Mouse (Mus musculus) splenic B cell, adult 2 months (primary cell): ENCODE measurements around the gene Rasl11b.

Experiments used
- DNase-seq: peaks from one replicate; pipeline ENCODE4 v3.0.0-alpha.2; 2011; ENCODE audit warnings: low read depth, low spot score
- H3K27me3 ChIP-seq: 2 replicates; pipeline ENCODE4 v1.6.1; 2012; ENCODE audit warnings: mild to moderate bottlenecking, low read length, moderate library complexity, mixed read lengths; ENCODE audit not compliant: control insufficient read depth, poor library complexity, insufficient read depth, severe bottlenecking
- H3K36me3 ChIP-seq: 2 replicates; pipeline ENCODE4 v1.6.1; 2012; ENCODE audit warnings: mild to moderate bottlenecking, low read length, moderate library complexity, mixed read lengths; ENCODE audit not compliant: control insufficient read depth, poor library complexity, insufficient read depth, severe bottlenecking

The Rasl11b gene

DNA sequence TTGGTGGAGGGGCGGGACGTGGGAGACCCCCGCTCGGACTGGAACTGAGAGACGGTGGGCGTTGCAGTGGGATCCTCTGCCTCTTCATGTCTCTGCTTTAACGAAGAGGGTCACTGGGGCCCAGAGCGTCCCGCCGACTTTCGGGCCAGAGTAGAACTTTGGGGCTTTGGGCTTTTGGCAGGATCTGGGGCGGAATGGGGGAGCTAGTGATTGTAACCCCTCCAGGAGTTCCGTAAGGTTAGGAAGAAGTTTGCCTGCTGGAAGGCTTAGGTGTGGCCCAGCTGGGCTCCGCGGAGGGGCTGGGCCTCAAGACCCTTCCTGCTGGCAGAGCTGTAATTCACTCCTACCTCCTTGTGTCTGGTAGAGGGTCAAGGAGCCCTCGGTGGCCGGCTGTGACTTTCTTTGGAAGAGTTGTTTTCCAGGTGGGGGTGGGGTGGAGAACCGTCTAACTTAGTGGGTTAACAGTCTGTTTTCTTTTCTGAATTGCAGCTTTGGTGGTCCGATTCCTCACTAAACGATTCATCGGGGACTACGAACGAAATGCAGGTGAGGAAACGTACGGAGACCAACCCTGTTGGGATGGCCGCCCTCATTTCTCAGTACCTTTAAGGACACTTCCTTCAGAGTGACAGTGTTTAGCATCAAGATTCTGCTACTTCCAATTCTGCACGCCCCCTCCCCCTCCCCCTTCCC lies 674 bp downstream of the Rasl11b start:
- no peaks in the 10 kb centered on the region for H3K36me3 ChIP-seq
- H3K27me3 ChIP-seq, result 0 out of 2 replicates have a peak, but pooled peaks cover 3% of the 10 kb centered on the region
- DNase-seq, result no peak

DNA sequence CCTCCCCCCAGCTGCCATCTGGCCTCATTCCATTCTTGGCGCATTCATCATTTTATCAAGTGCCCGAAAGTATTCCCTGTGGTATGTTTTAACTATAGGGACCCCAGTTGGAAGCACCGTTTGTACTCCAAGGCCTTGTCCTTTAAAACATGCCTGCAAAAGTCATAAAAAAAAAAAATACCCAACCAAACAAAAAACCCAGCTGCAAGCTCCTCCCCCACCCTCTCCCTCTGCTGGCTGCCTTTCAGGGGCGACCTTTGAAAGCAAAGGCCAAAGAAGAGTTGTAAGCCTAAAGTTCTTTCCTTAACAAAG lies 1.2 kb downstream of the Rasl11b start:
- H3K36me3 ChIP-seq, result no peaks in the 10 kb centered on the region
- H3K27me3 ChIP-seq, result 0 out of 2 replicates have a peak, but pooled peaks cover 3% of the 10 kb centered on the region
- DNase-seq, result no peak

DNA sequence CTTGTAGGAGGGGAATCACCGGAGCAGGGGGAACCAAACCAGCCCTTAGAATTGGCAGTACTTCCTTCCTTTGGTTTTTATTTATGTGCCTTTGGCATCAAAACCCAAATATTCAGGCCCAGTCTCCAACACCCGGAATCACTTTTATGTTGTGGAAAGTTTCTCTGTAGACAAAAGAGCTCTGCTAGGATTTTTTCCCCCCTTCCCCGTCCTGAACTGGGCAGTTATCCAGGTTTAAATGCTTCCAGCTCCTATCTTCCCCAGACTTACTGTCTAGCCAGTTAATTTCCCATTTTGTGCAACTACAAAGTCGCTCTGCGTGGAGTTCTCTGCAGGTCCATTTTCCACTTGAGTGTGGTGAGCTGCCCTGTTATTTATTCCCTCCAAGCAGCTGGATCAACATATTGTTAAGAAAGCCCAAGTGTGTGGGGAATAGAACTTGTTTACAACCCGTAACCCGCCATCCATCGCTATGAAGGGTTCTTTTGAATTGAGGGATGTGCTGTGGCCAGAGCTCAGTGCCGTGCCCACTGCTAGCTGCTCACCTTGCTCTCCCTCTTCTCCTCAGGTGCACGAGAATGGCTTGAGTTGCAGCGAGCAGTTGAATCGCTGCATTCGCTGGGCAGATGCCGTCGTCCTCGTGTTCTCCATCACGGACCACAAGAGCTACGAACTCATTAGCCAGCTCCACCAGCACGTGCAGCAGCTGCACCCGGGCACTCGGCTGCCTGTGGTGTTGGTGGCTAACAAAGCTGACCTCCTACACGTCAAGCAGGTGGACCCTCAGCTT lies 2.6 kb downstream of the Rasl11b start:
- Histone ChIP-seq H3K36me3 (no peaks in the 10 kb centered on the region), H3K27me3 (0 out of 2 replicates have a peak, but pooled peaks cover 3% of the 10 kb centered on the region)
- no peak for DNase-seq

DNA sequence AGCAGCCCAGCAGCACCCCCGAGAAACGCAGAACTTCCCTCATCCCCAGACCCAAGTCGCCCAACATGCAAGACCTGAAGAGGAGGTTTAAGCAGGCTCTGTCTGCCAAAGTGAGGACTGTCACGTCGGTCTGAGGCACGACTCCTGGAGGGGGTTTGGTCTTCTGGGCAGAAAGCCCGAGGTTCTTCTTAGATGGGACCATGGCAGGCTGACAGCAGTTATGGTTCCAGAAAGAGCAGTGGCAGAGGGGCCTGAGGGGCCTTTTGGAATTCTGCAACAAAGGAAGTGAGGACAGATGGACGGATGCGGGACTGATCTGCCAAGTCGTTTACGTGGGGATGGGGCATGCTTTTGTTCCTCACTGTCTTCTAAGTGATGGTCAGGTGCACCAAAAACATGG lies 3.4 kb downstream of the Rasl11b start:
- no peak for DNase-seq
- Histone ChIP-seq H3K36me3 (no peaks in the 10 kb centered on the region), H3K27me3 (0 out of 2 replicates have a peak, but pooled peaks cover 3% of the 10 kb centered on the region)

DNA sequence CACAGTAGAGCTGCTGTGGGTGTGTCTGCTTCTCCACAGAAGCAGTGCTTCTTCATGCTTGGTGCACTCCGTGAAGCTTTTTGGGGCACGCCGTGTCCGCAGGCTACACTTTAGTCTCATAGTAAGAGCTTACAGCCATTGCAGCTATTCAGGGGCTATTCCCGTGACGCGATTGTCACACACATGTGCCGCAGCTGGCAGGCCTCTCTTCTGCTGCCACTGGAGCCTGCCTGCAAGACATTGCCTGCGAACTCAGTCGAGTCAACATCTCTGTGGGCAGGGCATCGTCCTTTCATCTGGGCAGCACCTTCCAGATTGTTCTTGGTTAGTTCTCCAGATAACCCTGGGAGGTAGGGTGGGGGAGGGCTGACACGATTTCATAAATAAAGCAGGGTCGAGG lies 4.7 kb downstream of the Rasl11b start:
- Histone ChIP-seq H3K36me3 (no peaks in the 10 kb centered on the region), H3K27me3 (0 out of 2 replicates have a peak, but pooled peaks cover 3% of the 10 kb centered on the region)
- no peak for DNase-seq

DNA sequence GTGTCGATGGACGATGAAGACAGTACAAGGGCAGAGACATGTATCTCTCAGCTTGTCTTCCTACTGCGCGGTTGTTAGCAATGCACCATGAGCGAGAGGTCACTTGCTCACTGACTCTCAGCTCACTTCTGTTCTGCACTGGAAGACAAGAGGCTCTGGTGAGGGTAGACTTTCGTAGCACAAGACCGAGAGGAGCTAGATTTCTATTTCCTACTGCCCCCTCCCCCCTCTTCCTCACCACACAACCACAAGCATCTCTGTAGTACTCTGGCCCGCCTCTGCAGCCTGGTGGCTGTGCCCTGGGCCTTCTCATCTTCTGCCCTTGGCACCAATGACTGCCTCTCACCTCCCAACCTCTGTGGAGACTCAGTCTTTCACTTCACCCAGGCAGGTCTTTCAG lies 5.4 kb downstream of the Rasl11b start:
- Histone ChIP-seq H3K36me3 (no peaks in the 10 kb centered on the region), H3K27me3 (no peaks in the 10 kb centered on the region)
- DNase-seq, result no peak

DNA sequence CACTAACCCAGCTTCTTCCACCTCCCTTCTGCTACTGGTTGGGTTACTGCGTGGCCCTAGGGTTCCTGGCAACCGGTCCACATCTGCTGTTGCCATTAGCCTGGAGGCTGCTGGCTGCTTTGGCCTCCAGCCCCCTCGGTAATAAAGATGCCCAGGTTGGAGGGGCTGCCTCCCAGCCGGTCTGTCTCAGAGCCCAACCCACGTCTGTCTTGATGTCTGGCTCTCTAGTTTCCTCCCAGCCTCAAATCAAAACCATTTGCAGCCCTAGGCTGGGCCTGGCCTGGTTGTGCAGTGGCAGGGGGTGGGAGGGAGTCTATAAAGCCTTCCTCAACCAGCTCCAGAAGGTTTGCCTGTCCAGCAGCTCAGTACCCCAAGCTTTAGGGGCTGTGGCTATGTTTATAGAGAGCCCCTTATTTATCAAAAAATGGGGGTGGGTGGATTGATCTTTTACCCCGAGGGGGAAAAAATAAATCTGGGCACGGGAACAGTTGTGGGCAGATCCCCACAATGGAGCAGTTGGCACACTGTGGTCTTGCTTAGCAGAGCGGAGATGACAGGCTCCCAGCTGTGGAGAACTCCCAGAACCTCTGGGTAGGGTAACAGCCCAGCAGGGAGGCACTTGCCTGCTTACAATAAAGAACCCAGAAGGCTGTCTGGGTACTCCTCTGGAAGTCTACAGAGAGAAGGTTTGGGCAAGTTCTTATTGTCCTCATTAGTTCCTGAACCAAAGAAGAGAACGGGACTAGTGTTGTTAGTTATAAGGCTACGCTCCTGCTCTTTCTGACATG lies 6.7 kb downstream of the Rasl11b start:
- H3K36me3 ChIP-seq, result no peaks in the 10 kb centered on the region
- DNase-seq, result no peak
- H3K27me3 ChIP-seq, result no peaks in the 10 kb centered on the region

DNA sequence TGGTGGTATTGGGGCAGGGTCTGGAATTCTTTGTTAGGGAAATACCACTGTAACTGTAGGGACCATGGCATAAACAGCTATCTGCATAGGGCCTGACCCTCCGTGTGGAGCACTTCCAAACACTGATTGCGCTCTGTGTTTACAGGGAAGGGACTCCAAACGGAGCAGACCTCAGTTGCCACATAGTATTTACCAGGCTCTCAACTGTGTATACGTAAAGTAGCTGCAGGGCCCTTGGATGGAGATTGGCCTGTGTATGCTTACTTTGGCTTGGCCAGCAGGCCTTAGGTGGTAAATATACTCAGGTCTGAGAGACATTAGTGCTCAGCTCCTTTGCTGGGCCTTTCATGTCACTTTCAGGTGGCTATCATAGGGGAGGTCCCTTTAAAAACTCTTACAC lies 7.4 kb downstream of the Rasl11b start:
- DNase-seq, result no peak
- H3K36me3 ChIP-seq, result no peaks in the 10 kb centered on the region

DNA sequence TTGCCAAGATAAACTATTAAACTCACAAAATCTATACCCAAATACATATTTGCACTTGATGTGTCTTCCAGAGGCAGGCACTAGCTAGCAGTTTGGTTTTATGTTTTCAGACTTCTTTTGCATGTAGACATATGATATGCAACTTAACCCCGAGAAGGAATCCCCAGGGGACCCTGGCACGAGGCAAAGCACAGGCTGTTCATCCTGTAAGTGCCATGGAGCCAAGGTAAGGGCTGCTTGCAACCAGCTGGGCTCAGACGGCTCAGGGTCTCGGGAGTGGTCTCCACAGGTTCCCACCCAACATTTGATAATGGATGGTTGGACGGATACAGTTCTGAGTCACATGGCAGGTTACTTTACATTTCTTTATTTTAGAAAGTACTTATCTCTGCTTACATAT lies 9.4 kb downstream of the Rasl11b start:
- no peak for DNase-seq
- Histone ChIP-seq H3K27me3 (no peaks in the 10 kb centered on the region), H3K36me3 (no peaks in the 10 kb centered on the region)

More for the DNA sequence above, 7.4 kb downstream of the Rasl11b start:
- no peaks in the 10 kb centered on the region for H3K27me3 ChIP-seq

DNA sequence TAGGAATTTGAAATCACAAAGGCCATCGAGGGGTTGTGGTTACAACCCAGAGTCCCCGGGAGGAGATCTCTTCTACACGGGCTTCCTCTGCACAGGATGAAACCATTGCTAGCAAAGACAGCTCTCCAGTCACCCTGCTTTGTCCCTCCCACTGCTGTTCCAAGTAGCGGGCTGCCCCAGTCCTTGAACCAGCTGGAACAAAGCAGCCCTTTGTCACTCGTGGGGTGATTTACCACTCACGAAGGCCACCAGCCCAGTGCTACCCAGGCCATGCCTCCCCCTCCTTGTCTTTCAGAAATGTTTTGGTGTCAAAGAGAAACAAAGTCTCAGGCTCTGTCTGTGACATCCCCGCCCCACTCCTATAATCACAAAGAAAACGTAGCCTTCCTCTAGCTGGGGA lies 10.4 kb downstream of the Rasl11b start:
- no peak for DNase-seq
- no peaks in the 10 kb centered on the region for H3K36me3 ChIP-seq
- no peaks in the 10 kb centered on the region for H3K27me3 ChIP-seq

DNA sequence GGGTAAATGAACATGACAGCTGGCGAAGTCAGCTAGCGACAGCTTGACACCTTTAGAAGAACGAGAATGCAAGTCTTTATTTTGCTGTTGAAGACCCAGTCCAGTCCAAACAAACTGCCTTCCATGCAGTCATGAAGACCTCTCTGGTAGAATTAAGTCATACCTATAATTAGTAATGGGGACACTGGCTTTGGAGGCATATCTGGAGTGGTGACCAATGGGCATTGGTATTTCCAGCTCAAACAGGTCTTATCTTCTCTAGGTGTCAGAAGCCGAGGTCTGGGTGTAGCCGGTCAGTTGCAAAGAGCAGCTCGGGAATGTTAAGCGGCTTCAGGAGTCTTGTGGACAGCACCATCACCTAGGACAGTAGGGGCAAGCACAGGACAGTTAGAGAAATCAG lies 11.0 kb downstream of the Rasl11b start:
- H3K27me3 ChIP-seq, result no peaks in the 10 kb centered on the region

DNA sequence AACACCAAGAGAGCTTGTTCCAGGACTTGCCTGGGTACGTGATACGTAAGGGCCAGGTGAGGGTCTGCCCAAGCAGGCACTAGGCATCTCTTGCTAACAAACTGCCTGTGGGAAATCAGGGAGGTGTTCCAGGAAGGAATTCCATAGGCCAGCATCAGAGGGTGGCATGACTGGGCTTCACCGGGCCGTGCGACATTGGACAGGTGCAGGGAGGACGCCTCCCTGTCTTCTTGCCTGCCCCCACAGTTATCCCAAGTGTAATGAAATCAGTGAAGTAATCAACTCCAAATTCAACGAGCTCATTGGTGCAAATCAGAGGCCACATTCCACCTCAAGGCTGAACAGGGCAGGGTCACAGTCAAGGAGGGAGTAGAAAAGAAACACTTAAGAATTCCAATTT lies 11.6 kb downstream of the Rasl11b start:
- H3K27me3 ChIP-seq, result no peaks in the 10 kb centered on the region
- no peaks in the 10 kb centered on the region for H3K36me3 ChIP-seq
- no peak for DNase-seq

More for the DNA sequence above, 11.0 kb downstream of the Rasl11b start:
- no peak for DNase-seq
- no peaks in the 10 kb centered on the region for H3K36me3 ChIP-seq

DNA sequence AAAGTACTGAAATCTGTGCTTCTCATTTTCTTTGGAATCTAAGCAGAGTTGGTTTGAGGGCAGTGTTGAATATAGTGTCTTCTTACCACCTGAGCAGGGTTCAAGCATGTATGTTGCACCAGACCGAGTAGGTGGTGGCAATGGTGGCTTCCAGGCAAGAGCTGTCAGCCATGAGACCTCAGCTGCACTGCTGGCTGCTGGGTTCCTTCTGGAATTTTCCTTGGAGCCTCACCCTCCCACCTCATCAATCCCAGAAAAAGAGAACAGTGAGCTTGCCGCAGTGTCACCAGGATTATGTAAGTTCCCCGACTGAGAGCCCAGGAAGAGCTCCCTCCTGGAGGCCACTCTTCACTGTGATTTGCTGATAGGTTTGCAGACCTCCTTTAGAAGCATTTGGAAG lies 12.1 kb downstream of the Rasl11b start:
- H3K36me3 ChIP-seq, result no peaks in the 10 kb centered on the region
- DNase-seq, result no peak
- H3K27me3 ChIP-seq, result no peaks in the 10 kb centered on the region

DNA sequence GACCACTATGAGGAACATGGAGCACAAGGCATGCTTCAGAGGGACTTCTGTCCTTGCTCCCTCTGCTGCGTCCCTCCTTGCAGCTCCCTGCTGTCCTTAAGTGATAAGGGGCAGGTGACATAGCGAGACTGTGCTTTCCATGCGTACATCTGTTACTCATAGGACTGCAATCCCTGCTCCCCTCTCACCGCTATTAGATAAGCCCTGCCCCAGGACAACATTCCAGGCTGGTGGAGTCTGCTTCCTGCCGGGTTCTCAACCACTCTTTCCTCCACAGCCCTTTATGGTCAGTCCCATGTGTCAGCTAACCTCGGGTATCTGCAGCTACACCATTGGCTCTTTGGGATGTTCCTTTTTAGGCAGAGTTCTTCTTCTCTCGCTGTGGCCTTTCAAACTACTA lies 13.4 kb downstream of the Rasl11b start:
- no peak for DNase-seq
- H3K36me3 ChIP-seq, result no peaks in the 10 kb centered on the region
- no peaks in the 10 kb centered on the region for H3K27me3 ChIP-seq

DNA sequence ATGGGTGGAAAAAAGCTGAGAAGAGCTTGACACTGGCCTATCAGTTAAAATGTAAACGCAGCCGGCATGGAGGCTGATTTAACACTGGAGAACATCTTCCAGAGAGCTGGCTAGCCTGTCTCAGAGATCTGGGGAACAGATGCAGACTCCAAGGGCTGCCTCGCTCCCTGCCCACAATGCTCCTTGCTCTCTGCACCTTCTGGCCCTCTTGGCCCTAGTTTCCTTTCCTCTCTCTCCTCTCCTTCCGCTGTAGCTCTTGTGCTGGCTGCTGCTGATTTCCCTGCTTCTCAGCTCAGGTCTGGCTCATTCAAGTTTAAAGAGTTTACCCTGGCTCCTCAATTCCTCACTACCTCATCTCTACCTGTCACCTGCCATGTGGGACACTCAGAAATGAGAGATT lies 14.6 kb downstream of the Rasl11b start:
- Histone ChIP-seq H3K36me3 (no peaks in the 10 kb centered on the region), H3K27me3 (no peaks in the 10 kb centered on the region)
- DNase-seq, result no peak
